Mouse (Mus musculus): ENCODE measurements around the gene Fdx1l. TPM values are rescaled to one million over a fixed set of nuclear protein-coding genes. Genes with fewer than 3 reads are reported as not detected.
A peak's percentile ranks its signal among the peaks of the same experiment; 100 is the strongest.

Gene Fdx1l
- polyA plus RNA-seq, 1 experiment from 2014 or later, result 55.5 TPM

DNA sequence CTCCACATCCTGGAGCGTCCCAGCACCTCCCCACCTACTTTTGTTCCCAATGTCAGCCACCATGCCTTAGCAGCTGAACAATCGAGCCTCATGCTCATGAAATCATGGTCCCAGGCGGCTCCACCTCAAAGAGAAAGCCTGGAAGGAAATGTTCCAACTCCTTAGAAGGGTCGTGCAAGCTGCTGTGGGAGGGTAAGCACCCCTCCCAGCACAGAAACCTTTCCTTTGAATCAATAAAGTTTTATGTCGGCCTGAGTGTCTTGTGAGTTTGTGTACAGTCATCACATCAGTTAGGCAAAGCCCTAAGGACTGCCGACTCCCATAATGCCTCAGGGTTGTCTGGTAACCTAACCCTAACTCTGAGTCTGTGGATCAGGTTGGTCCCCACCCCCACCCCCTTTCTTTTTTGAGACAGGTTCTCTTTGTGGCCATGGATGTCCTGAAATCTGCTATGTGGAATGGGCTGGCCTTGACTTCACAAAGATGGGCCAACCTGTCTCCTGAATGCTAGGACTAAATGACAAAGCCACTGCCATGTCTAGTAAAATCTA, 44.8 kb downstream of the Fdx1l start:
- Histone ChIP-seq H3K27me3 (ENCODE audit: control insufficient read depth, insufficient read depth, low read length) (peaks cover 48% of the 10 kb centered on the region), H3K4me2 (ENCODE audit: low read depth) (no peak overlapping the region), H3K9ac (ENCODE audit: low read length) (no peak overlapping the region), H3K27ac (ENCODE audit: low read depth, low read length) (no peak overlapping the region), H3K4me3 (ENCODE audit: low read depth, low read length) (no peak overlapping the region), H3K4me1 (ENCODE audit: control insufficient read depth, insufficient read depth, low read length) (peaks cover 21% of the 10 kb centered on the region), H3K9me3 (ENCODE audit: control insufficient read depth, low read length) (no peaks in the 10 kb centered on the region), H3K36me3 (ENCODE audit: control insufficient read depth, insufficient read depth, low read length) (no peaks in the 10 kb centered on the region)
- ATAC-seq (ENCODE audit: insufficient read depth, low FRiP score, low TSS enrichment) (no peak), DNase-seq (ENCODE audit: low spot score) (no peak)
- 65% methylated on average over 6 of the region's 6 CpGs for WGBS

- peaks cover 14% of the 10 kb centered on the region for H3K4me1 ChIP-seq (ENCODE audit: control insufficient read depth, insufficient read depth, low read length)
- no peaks in the 10 kb centered on the region for H3K9me3 ChIP-seq (ENCODE audit: control insufficient read depth, low read length)
- no peaks in the 10 kb centered on the region for H3K36me3 ChIP-seq (ENCODE audit: control insufficient read depth, insufficient read depth, low read length)
- DNase-seq (ENCODE audit: low spot score) (peak; percentile 23), ATAC-seq (ENCODE audit: insufficient read depth, low FRiP score, low TSS enrichment) (no peak)
- H3K27ac ChIP-seq (ENCODE audit: low read depth, low read length), result no peak overlapping the region
- no peak overlapping the region for H3K4me3 ChIP-seq (ENCODE audit: low read depth, low read length)
- 33% methylated on average over 8 of the region's 8 CpGs for WGBS
- H3K4me2 ChIP-seq (ENCODE audit: low read depth), result no peak overlapping the region
- peaks cover 40% of the 10 kb centered on the region for H3K27me3 ChIP-seq (ENCODE audit: control insufficient read depth, insufficient read depth, low read length)
- H3K9ac ChIP-seq (ENCODE audit: low read length), result no peak overlapping the region
Observed at GRCm38 (mm10) chr9:21027774-21028290, 45.6 kb downstream of the Fdx1l start.

- Histone ChIP-seq H3K9me3 (ENCODE audit: control insufficient read depth, low read length) (no peaks in the 10 kb centered on the region), H3K4me1 (ENCODE audit: control insufficient read depth, insufficient read depth, low read length) (peaks cover 10% of the 10 kb centered on the region), H3K27ac (ENCODE audit: low read depth, low read length) (no peak overlapping the region)
Observed at GRCm38 (mm10) chr9:21026849-21027248, 46.6 kb downstream of the Fdx1l start.

GRCm38 (mm10) chr9:21025258-21025810, 48.1 kb downstream of the Fdx1l start:
- H3K9ac ChIP-seq (ENCODE audit: low read length), result no peak overlapping the region
- 79% methylated on average over 19 of the region's 19 CpGs for WGBS
- no peaks in the 10 kb centered on the region for H3K9me3 ChIP-seq (ENCODE audit: control insufficient read depth, low read length)
- no peaks in the 10 kb centered on the region for H3K36me3 ChIP-seq (ENCODE audit: control insufficient read depth, insufficient read depth, low read length)
- no peak overlapping the region for H3K27ac ChIP-seq (ENCODE audit: low read depth, low read length)
- no peak for DNase-seq (ENCODE audit: low spot score)
- H3K4me3 ChIP-seq (ENCODE audit: low read depth, low read length), result no peak overlapping the region
- H3K4me2 ChIP-seq (ENCODE audit: low read depth), result no peak overlapping the region
- ATAC-seq (ENCODE audit: insufficient read depth, low FRiP score, low TSS enrichment), result no peak
- H3K4me1 ChIP-seq (ENCODE audit: control insufficient read depth, insufficient read depth, low read length), result no peaks in the 10 kb centered on the region; the same call in 1 of the 2 replicates
- H3K27me3 ChIP-seq (ENCODE audit: control insufficient read depth, insufficient read depth, low read length), result peaks cover 17% of the 10 kb centered on the region

More at GRCm38 (mm10) chr9:21026849-21027248, 46.6 kb downstream of the Fdx1l start:
- Histone ChIP-seq H3K9ac (ENCODE audit: low read length) (no peak overlapping the region), H3K4me2 (ENCODE audit: low read depth) (no peak overlapping the region), H3K27me3 (ENCODE audit: control insufficient read depth, insufficient read depth, low read length) (peaks cover 30% of the 10 kb centered on the region), H3K4me3 (ENCODE audit: low read depth, low read length) (no peak overlapping the region), H3K36me3 (ENCODE audit: control insufficient read depth, insufficient read depth, low read length) (no peaks in the 10 kb centered on the region)
- DNase-seq (ENCODE audit: low spot score) (no peak), ATAC-seq (ENCODE audit: insufficient read depth, low FRiP score, low TSS enrichment) (no peak)
- 81% methylated on average over 12 of the region's 12 CpGs for WGBS

DNA sequence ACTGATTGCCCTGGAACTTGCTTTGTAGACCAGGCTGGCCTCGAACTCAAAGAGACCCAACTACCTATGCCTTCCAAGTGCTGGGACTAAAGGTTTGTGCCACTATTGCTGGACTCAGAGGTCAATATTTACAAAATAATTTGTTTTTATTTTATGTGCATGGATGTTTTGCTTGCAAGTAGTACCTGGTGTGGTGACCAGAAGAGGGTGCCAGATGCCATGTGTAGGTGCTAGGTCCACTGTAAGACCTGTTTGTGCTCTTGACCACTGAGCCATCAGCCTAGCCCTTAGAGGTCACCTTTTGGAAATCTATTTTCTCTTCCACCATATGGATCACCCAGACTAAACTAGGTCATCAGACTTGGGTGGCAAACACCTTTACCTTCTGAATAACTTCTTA, 50.7 kb downstream of the Fdx1l start:
- no peak overlapping the region for H3K4me2 ChIP-seq (ENCODE audit: low read depth)
- 81% methylated on average over 1 of the region's 1 CpGs for WGBS
- H3K27ac ChIP-seq (ENCODE audit: low read depth, low read length), result no peak overlapping the region
- DNase-seq (ENCODE audit: low spot score), result no peak
- no peak for ATAC-seq (ENCODE audit: insufficient read depth, low FRiP score, low TSS enrichment)
- no peak overlapping the region for H3K4me3 ChIP-seq (ENCODE audit: low read depth, low read length)
- H3K4me1 ChIP-seq (ENCODE audit: control insufficient read depth, insufficient read depth, low read length), result no peaks in the 10 kb centered on the region; the same call in 1 of the 2 replicates
- no peaks in the 10 kb centered on the region for H3K9me3 ChIP-seq (ENCODE audit: control insufficient read depth, low read length)
- peaks cover 6% of the 10 kb centered on the region for H3K27me3 ChIP-seq (ENCODE audit: control insufficient read depth, insufficient read depth, low read length)
- H3K36me3 ChIP-seq (ENCODE audit: control insufficient read depth, insufficient read depth, low read length), result no peaks in the 10 kb centered on the region
- H3K9ac ChIP-seq (ENCODE audit: low read length), result no peak overlapping the region

- WGBS, result 63% methylated on average over 6 of the region's 6 CpGs
- ATAC-seq (ENCODE audit: insufficient read depth, low FRiP score, low TSS enrichment), result no peak
- Histone ChIP-seq H3K9me3 (ENCODE audit: control insufficient read depth, low read length) (no peaks in the 10 kb centered on the region), H3K27me3 (ENCODE audit: control insufficient read depth, insufficient read depth, low read length) (peaks cover 10% of the 10 kb centered on the region), H3K27ac (ENCODE audit: low read depth, low read length) (no peak overlapping the region), H3K4me1 (ENCODE audit: control insufficient read depth, insufficient read depth, low read length) (no peaks in the 10 kb centered on the region), H3K4me3 (ENCODE audit: low read depth, low read length) (no peak overlapping the region), H3K4me2 (ENCODE audit: low read depth) (no peak overlapping the region), H3K36me3 (ENCODE audit: control insufficient read depth, insufficient read depth, low read length) (no peaks in the 10 kb centered on the region), H3K9ac (ENCODE audit: low read length) (no peak overlapping the region)
- no peak for DNase-seq (ENCODE audit: low spot score)
Observed at GRCm38 (mm10) chr9:21022288-21022687, 51.1 kb downstream of the Fdx1l start.

DNA sequence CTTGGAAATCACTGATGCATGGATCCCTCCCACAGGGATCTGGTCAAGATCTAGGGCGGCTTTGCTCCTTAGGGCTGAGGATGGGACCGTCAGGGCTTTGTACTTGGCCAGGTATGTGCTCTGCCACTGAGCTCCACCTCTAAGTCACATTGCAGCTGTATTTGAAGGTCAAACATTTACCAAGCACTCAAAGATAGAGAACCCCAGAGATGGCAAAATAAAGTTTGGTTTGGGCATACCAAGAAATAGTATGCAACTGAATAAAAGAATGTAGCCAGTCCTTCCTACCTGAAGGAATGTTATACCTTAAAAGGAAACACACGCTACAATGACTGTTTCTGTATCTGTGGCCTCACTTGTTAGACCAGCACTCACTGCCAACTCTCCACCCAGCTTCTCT, 52.1 kb downstream of the Fdx1l start:
- no peaks in the 10 kb centered on the region for H3K36me3 ChIP-seq (ENCODE audit: control insufficient read depth, insufficient read depth, low read length)
- no peak overlapping the region for H3K4me3 ChIP-seq (ENCODE audit: low read depth, low read length)
- no peak overlapping the region for H3K9ac ChIP-seq (ENCODE audit: low read length)
- no peak for ATAC-seq (ENCODE audit: insufficient read depth, low FRiP score, low TSS enrichment)
- H3K27ac ChIP-seq (ENCODE audit: low read depth, low read length), result no peak overlapping the region
- no peaks in the 10 kb centered on the region for H3K4me1 ChIP-seq (ENCODE audit: control insufficient read depth, insufficient read depth, low read length)
- no peak overlapping the region for H3K4me2 ChIP-seq (ENCODE audit: low read depth)
- no peak for DNase-seq (ENCODE audit: low spot score)
- no peaks in the 10 kb centered on the region for H3K9me3 ChIP-seq (ENCODE audit: control insufficient read depth, low read length)
- peaks cover 19% of the 10 kb centered on the region for H3K27me3 ChIP-seq (ENCODE audit: control insufficient read depth, insufficient read depth, low read length)
- 81% methylated on average over 3 of the region's 3 CpGs for WGBS

GRCm38 (mm10) chr9:21018600-21018999, 54.8 kb downstream of the Fdx1l start:
- DNase-seq (ENCODE audit: low spot score), result no peak
- peaks cover 6% of the 10 kb centered on the region; the same call in 1 of the 2 replicates for H3K4me1 ChIP-seq (ENCODE audit: control insufficient read depth, insufficient read depth, low read length)
- no peak for ATAC-seq (ENCODE audit: insufficient read depth, low FRiP score, low TSS enrichment)
- H3K36me3 ChIP-seq (ENCODE audit: control insufficient read depth, insufficient read depth, low read length), result no peaks in the 10 kb centered on the region
- no peak overlapping the region for H3K27ac ChIP-seq (ENCODE audit: low read depth, low read length)
- no peak overlapping the region for H3K4me2 ChIP-seq (ENCODE audit: low read depth)
- no peak overlapping the region for H3K4me3 ChIP-seq (ENCODE audit: low read depth, low read length)
- WGBS, result 85% methylated on average over 2 of the region's 2 CpGs
- no peaks in the 10 kb centered on the region for H3K9me3 ChIP-seq (ENCODE audit: control insufficient read depth, low read length)
- H3K9ac ChIP-seq (ENCODE audit: low read length), result no peak overlapping the region
- H3K27me3 ChIP-seq (ENCODE audit: control insufficient read depth, insufficient read depth, low read length), result peaks cover 43% of the 10 kb centered on the region
